Mouse (Mus musculus) bone marrow, adult 2 months (tissue): ENCODE measurements at regions not wholly inside any gene's neighbourhood (a gene's known extent, or its start where the extent isn't known, plus 50 kb on each side); places are given as distances from the start of the nearest gene placed in this dataset.

Experiments used
- CTCF ChIP-seq: fragments of 200-500 bp; IDR thresholded peaks from 2 replicates; pipeline ENCODE4 v1.5.1; 2011; ENCODE audit warnings: low read length, control low read depth; ENCODE audit not compliant: control insufficient read depth, insufficient read depth
- POLR2A ChIP-seq: fragments of 200-500 bp; IDR thresholded peaks from 2 replicates; pipeline ENCODE4 v1.6.1; 2011; ENCODE audit warnings: low read depth, mild to moderate bottlenecking, control low read depth, low read length, borderline replicate concordance; ENCODE audit not compliant: control insufficient read depth

- TF ChIP-seq POLR2A (no peak), CTCF (no peak)
These were observed 93.0 kb upstream of the Fam174b start for GRCm38 (mm10) chr7:73647140-73647539.
